Mouse (Mus musculus): ENCODE results near the gene Cep131. TPM values are rescaled to one million over a fixed set of nuclear protein-coding genes. Genes with fewer than 3 reads are reported as not detected.
A peak's percentile ranks its signal among the peaks of the same experiment; 100 is the strongest.

Cep131 gene
- polyA plus RNA-seq, 1 experiment from 2014 or later: 26.1 TPM

DNA sequence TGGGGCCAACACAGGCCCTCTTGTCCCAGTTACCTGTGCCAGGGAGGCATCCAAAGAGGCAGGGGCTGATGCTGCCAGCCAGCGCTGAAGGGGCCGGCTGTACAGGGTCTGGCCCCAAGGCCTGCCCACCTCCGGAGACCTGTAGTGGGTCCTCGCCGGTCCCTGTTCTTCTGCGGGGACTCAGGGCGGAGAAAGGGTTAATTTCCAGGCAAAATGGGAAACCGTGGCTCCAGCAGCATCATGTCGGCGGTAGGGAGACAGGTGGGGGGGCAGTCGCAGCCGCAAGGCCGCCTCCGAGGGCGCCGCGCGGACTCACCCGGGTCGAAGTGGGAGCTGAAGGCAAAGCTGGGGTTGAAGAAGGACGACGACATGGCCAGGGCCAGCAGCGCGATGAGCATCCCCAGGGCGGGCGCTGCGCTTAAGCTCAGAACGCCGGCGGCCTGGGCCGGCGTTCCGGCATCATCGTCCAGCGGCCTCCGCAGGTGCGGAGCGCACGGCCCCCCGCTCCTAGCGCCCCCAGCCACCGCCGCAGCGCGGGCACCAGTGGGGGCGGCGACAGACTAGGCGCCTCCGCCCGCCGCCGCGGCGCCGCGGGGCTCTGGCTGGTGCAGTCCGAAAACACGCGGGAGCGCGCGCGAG is 40.0 kb downstream of the Cep131 start, which contains the start of gene Aatk:
Gene Aatk (minus strand): TSS at position 615 of the 639 bp plus-strand sequence.
- ATAC-seq (ENCODE audit: low read depth): peak; percentile 12; the same call in 1 of the 2 replicates
- Histone ChIP-seq H3K4me3 (peak within 1 kb of the TSS; percentile 69), H3K27me3 (peaks cover 25% of the 10 kb centered on the region), H3K4me1 (replicated peaks) (peaks cover 70% of the 10 kb centered on the region), H3K27ac (replicated peaks) (peak within 1 kb of the TSS; percentile 90), H3K36me3 (no peaks in the 10 kb centered on the region), H3K4me2 (peak within 1 kb of the TSS; percentile 83), H3K9ac (peak within 1 kb of the TSS; percentile 89), H3K9me3 (no peaks in the 10 kb centered on the region)
- 1% methylated on average over 50 of the region's 63 CpGs for WGBS

DNA sequence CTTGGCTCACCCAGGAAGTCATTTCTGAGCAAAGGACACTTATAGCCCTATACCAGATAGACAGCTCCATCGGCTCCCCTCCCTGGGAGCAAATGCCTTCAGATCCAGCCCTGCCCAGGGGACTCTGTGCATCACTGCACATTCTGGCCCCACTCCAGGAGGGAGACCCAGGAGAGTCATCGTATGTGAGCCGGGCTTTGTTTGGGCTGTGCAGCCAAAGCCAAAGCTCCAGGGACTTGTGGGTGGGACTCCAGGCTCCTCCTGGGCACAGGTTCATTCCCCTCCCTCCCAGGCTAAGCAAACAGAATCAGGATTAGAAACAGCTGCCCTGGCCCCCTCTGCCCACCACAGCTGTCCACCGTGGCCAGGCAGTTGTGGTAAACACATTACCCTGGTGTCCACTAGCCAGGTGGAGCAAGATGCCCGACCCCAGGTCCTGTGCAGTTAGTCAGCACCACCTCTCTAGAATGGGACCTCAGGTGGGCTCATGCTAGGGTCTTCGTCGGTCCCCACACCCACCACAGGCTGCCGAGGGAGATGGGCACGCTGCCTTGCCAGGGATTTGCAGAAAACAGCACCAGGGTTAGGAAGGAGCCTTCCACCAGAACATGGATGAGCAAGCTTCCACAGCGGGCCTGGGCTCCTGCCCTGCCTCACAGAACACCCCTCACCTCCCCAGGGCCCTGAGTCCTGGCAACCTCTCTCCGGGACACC is 40.6 kb downstream of the Cep131 start:
- H3K4me1 ChIP-seq (replicated peaks): peaks cover 69% of the 10 kb centered on the region

DNA sequence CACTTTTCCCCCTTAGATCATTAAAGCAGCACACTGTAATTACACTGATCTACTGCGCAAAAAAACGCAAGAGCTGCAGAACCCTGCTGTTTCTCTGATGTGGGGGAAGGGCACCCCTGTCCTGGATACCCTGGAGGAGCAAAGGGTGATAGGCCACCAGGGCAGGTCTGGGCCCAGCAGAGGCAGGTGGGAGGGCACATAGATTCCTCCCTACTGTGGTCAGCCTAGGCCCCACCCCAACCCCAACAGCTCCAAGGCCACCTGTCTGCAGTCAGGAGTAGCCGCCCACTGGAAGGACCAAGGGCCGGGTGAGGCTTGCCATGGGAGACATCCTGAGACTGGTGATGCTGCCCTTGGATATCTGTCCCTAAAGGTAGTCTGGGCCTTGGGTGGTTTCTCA is 41.3 kb downstream of the Cep131 start:
- ATAC-seq (ENCODE audit: low read depth): no peak
- H3K27ac ChIP-seq (replicated peaks): peak overlapping the region; percentile 90
- peak overlapping the region; percentile 83 for H3K4me2 ChIP-seq
- H3K4me1 ChIP-seq (replicated peaks): peaks cover 73% of the 10 kb centered on the region
- 55% methylated on average over 4 of the region's 4 CpGs for WGBS
- peaks cover 22% of the 10 kb centered on the region for H3K27me3 ChIP-seq
- no peaks in the 10 kb centered on the region for H3K9me3 ChIP-seq
- peak overlapping the region; percentile 89 for H3K9ac ChIP-seq
- peak overlapping the region; percentile 69 for H3K4me3 ChIP-seq
- no peaks in the 10 kb centered on the region for H3K36me3 ChIP-seq

More for the DNA sequence above, 40.6 kb downstream of the Cep131 start:
- H3K9ac ChIP-seq: peak overlapping the region; percentile 89
- no peaks in the 10 kb centered on the region for H3K36me3 ChIP-seq
- peak overlapping the region; percentile 83 for H3K4me2 ChIP-seq
- WGBS: 40% methylated on average over 11 of the region's 11 CpGs
- peak; percentile 24; the same call in 1 of the 2 replicates for ATAC-seq (ENCODE audit: low read depth)
- H3K9me3 ChIP-seq: no peaks in the 10 kb centered on the region
- H3K4me3 ChIP-seq: peak overlapping the region; percentile 69
- peaks cover 25% of the 10 kb centered on the region for H3K27me3 ChIP-seq
- H3K27ac ChIP-seq (replicated peaks): peak overlapping the region; percentile 90

DNA sequence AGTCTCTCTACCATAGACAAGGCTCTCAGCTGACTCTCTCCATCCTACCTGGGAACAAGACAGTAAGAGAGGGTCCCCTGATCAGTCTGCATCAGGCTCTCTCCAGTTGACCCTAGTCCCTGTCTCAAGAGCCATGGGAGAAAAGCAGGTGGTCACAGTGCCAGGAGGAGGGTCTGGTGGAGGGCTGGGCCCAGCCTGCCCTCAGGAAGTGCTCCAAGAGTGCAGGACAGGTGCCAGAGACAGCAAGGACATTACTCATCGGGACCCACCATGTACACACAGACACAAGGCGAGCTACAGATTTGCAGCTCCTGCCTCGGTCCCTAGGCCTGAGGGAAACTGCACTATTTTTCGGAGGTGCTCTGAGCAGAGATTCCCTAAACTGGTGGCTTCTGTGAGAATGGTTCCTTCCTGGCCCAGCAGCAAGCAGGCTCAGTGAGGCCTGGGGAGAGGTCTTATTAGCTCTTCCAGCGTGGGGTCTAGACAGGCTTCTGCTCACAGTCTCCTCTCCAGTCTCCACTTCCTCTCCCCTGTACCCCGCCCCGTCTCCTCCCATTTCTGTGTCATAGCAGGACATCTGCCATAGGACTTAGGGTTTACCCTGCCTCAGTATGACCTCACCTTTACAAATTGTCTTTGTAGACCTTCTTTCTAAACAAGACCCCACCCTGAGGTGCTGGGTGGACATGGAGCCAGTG is 44.3 kb downstream of the Cep131 start:
- peak overlapping the region; percentile 46 for H3K27ac ChIP-seq (replicated peaks)
- no peak for ATAC-seq (ENCODE audit: low read depth)
- H3K4me2 ChIP-seq: no peak overlapping the region
- no peaks in the 10 kb centered on the region for H3K36me3 ChIP-seq
- H3K4me1 ChIP-seq (replicated peaks): peaks cover 66% of the 10 kb centered on the region
- no peaks in the 10 kb centered on the region for H3K9me3 ChIP-seq
- H3K9ac ChIP-seq: peak overlapping the region; percentile 39; the same call in 1 of the 2 replicates
- WGBS: 81% methylated on average over 7 of the region's 7 CpGs
- H3K27me3 ChIP-seq: peaks cover 4% of the 10 kb centered on the region; the same call in 1 of the 2 replicates
- no peak overlapping the region for H3K4me3 ChIP-seq

DNA sequence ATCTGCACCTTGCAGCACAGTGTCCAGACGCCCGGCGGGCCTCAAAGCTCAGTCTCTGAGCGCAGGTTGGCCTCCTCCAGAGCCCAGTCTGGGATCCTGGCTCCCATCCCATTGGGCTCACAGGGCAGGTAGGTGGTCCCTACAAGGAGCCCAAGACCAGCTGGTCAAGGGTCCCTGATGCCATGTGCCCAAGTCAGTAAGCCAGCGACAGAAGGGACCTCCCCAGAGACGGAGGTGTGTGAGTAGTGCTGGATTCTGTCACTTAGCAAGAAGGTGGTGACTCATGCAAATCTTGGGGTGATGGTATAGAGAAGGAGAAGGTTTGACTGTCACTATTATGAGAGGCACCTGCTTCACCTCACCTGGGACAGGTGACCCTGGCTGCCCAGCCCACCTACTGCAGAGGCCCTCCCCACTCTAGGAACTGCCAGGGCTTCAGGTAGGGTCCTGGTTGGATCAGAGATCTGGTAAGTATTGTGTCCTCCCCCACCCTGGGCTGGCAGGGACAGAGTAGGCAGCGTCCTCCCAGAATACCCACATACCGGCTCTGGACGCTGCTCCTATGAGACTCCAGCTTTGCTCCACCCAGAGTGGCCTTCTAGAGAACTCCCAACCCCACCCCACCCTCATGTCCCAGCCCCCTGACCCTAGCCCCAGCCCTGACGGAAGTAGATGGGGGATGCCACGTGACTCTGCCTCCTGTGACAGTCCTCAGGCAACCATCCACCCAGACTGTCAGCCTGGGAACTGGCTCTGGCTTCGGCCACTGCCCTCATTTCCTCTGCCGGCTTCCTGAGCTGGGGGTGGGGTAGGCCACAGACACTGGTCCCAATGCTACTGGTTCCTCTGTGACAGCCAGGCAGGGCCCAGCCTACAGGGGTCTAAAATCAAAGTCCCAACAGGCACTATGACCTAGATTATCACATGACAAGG is 45.2 kb downstream of the Cep131 start:
- Histone ChIP-seq H3K4me3 (no peak overlapping the region), H3K27ac (replicated peaks) (peak overlapping the region; percentile 46), H3K27me3 (peaks cover 3% of the 10 kb centered on the region; the same call in 1 of the 2 replicates), H3K9ac (0 out of 2 replicates have a peak overlapping the region, but pooled peaks have one; percentile 39), H3K9me3 (no peaks in the 10 kb centered on the region), H3K4me1 (replicated peaks) (peaks cover 60% of the 10 kb centered on the region), H3K36me3 (no peaks in the 10 kb centered on the region), H3K4me2 (no peak overlapping the region)
- ATAC-seq (ENCODE audit: low read depth): no peak
- 69% methylated on average over 13 of the region's 13 CpGs for WGBS

DNA sequence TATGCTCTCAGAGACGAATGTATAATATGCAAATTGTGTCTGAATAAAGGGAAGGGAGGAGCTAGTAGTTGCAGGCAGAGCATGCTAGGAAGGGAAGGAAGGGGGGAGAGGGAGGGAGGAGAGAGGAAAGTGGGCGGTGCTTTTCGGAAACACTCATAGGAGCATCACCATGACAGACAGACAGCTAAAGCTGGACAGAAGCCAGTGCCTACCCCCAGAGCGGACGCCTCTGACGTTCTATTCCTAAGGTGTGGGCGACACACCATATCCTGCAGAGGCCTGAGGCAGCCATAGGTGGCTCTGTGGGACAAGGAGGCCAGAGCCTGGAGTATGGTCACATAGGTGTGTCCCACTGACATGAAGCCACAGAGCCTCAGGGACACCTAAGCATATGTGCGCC is 46.2 kb downstream of the Cep131 start:
- no peak overlapping the region for H3K4me2 ChIP-seq
- H3K9me3 ChIP-seq: no peaks in the 10 kb centered on the region
- H3K4me1 ChIP-seq (replicated peaks): peaks cover 50% of the 10 kb centered on the region
- no peaks in the 10 kb centered on the region for H3K36me3 ChIP-seq
- H3K4me3 ChIP-seq: no peak overlapping the region
- 75% methylated on average over 8 of the region's 8 CpGs for WGBS
- H3K27me3 ChIP-seq: no peaks in the 10 kb centered on the region
- no peak for ATAC-seq (ENCODE audit: low read depth)
- H3K27ac ChIP-seq (replicated peaks): no peak overlapping the region
- no peak overlapping the region for H3K9ac ChIP-seq

DNA sequence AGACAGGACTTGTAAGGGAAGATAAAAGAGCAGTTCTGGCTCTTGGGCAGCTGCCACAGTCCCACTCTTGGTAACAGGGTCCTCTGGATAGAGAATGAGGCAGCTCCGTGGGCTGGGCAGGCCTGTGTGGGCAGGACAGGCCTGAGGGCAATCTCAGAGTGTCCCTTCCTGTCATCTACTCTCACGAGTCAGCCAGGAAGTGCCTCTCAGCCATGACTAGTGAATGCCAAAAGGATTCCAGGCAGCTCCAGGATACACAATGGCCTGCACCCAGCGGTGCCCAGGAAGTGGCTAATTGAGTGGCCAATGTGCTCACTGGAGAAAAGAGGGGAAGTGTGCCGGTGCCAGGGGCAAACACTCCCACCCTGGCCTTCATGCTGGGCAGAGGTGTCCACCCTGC is 47.0 kb downstream of the Cep131 start:
- no peak overlapping the region for H3K4me3 ChIP-seq
- peak overlapping the region; percentile 9; the same call in 1 of the 2 replicates for H3K27ac ChIP-seq (replicated peaks)
- peaks cover 41% of the 10 kb centered on the region for H3K4me1 ChIP-seq (replicated peaks)
- WGBS: 36% methylated on average over 4 of the region's 4 CpGs
- ATAC-seq (ENCODE audit: low read depth): no peak
- H3K9ac ChIP-seq: peak overlapping the region; percentile 26; the same call in 1 of the 2 replicates
- H3K36me3 ChIP-seq: no peaks in the 10 kb centered on the region
- no peaks in the 10 kb centered on the region for H3K27me3 ChIP-seq
- H3K9me3 ChIP-seq: no peaks in the 10 kb centered on the region
- H3K4me2 ChIP-seq: no peak overlapping the region

DNA sequence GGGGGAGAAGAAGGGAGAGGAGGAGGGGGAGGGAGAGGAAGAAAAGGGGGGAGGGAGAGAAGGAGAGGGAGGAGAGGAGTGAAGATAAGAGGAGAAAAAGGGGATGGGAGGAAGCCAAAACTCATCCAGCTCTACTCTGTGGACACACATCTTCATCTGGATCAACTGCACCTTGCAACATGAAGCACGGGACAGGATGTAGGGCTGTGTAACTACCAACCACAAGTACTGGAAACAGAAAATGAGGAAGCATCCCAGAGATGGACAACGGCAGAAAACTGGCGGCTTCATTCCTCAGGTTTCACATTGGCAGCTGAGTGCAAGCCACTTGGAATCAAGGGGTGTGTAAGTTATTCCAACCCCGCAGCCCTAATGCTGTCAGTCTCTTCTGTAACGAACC is 51.9 kb downstream of the Cep131 start:
- no peaks in the 10 kb centered on the region for H3K9me3 ChIP-seq
- H3K4me2 ChIP-seq: no peak overlapping the region
- peaks cover 11% of the 10 kb centered on the region for H3K4me1 ChIP-seq (replicated peaks)
- H3K27me3 ChIP-seq: no peaks in the 10 kb centered on the region
- no peak overlapping the region for H3K27ac ChIP-seq (replicated peaks)
- no peak overlapping the region for H3K9ac ChIP-seq
- no peaks in the 10 kb centered on the region for H3K36me3 ChIP-seq
- H3K4me3 ChIP-seq: no peak overlapping the region
- ATAC-seq (ENCODE audit: low read depth): no peak
- 83% methylated on average over 5 of the region's 5 CpGs for WGBS

DNA sequence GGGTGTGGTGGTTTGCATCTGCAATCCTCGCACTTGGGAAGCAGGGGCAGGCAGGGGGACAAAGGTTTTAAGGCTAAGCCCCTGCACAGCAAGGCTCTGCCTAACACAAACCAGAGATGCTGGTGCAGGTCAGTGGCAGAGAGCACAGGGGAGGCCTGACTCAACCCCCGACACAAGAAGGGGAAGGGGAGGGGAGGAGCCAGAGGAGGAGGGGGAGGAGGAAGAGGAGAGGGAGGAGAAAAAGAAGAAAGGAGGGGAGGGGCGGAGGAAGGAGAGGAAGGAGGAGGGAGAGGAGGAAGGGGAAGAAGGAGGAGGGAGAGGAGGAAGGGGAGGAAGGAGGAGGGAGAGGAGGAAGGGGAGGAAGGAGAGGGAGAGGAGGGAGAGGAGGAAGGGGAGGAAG is 52.3 kb downstream of the Cep131 start:
- Histone ChIP-seq H3K4me1 (replicated peaks) (peaks cover 6% of the 10 kb centered on the region), H3K4me2 (no peak overlapping the region), H3K9ac (no peak overlapping the region), H3K36me3 (no peaks in the 10 kb centered on the region), H3K4me3 (no peak overlapping the region), H3K27ac (replicated peaks) (no peak overlapping the region), H3K27me3 (no peaks in the 10 kb centered on the region), H3K9me3 (no peaks in the 10 kb centered on the region)
- WGBS: 40% methylated on average over 3 of the region's 3 CpGs
- no peak for ATAC-seq (ENCODE audit: low read depth)

DNA sequence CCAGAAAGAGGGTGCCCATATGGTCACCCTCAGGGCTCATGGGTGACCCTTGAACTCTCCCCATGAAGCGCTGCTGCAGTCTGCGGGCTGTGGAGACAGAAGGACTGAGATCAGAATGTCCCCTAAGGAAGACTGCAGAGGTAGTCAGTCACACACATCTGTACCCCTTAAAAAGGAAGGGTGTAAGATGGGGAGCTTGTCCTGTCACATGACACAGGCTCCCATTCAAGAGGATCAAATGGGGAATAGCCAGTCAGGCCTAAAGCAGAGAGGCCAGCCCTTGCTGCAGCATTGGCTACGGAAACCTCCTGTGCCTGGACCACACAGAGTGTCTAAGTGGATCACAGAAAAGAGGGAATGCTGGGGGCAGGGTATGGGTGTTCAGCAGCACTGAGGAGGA is 53.2 kb downstream of the Cep131 start:
- H3K27me3 ChIP-seq: no peaks in the 10 kb centered on the region
- H3K9ac ChIP-seq: 0 out of 2 replicates have a peak overlapping the region, but pooled peaks have one; percentile 38
- WGBS: 75% methylated on average over 3 of the region's 3 CpGs
- no peak for ATAC-seq (ENCODE audit: low read depth)
- H3K9me3 ChIP-seq: no peaks in the 10 kb centered on the region
- H3K4me1 ChIP-seq (replicated peaks): 0 out of 2 replicates have a peak, but pooled peaks cover 6% of the 10 kb centered on the region
- H3K27ac ChIP-seq (replicated peaks): no peak overlapping the region
- no peak overlapping the region for H3K4me2 ChIP-seq
- no peaks in the 10 kb centered on the region for H3K36me3 ChIP-seq
- no peak overlapping the region for H3K4me3 ChIP-seq

DNA sequence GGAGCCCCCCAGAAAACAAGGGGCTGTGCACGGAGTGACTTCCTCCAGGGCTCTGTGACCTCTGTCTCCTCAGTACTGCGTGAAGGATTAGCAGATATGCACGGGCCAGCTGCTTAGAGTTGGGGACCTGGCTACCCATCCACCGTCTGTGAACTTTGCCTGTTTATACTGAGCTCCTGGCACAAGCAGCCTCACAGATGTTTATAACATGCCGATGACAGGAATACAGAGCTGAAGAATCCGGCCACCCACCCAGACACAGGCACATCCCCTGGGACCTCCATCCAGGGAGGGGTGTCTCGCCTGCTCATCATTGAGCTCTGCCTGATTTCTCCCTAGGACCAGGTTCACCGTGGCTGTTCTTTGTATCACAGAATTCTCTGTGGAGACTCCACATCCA is 54.6 kb downstream of the Cep131 start:
- ATAC-seq (ENCODE audit: low read depth): no peak

More for the DNA sequence above, 54.6 kb downstream of the Cep131 start:
- Histone ChIP-seq H3K9ac (no peak overlapping the region), H3K36me3 (no peaks in the 10 kb centered on the region), H3K9me3 (no peaks in the 10 kb centered on the region), H3K4me1 (replicated peaks) (0 out of 2 replicates have a peak, but pooled peaks cover 10% of the 10 kb centered on the region), H3K27ac (replicated peaks) (no peak overlapping the region), H3K27me3 (no peaks in the 10 kb centered on the region), H3K4me2 (no peak overlapping the region), H3K4me3 (no peak overlapping the region)
- 67% methylated on average over 8 of the region's 8 CpGs for WGBS
